8 mouse cellular contexts compared by ENCODE assay signal in genomic region chr7:44467811-44468411, GRCm38 (mm10). TPM values are rescaled to one million over a fixed set of nuclear protein-coding genes. Genes with fewer than 3 reads are reported as not detected.
A peak's percentile ranks its signal among the peaks of the same experiment; 100 is the strongest.
DNase-seq lines count a peak whose midpoint lies in the region; ATAC-seq lines count a peak whose summit lies in the region.

Josd2 (plus strand) TSS chr7:44467980.

- no peaks in the 10 kb centered on the region for H3K9me3 ChIP-seq in hindbrain, embryonic 15.5 days

- peak; percentile 95 for DNase-seq in T-cell, adult 2 months (ENCODE audit: low spot score)
- DNase-seq in cerebellum, postnatal 36 days = peak; percentile 93 to 94
- peak; percentile 96 to 98 for DNase-seq in frontal cortex, postnatal 36 days (ENCODE audit: low spot score in 2 of 2)
- peak; percentile 96 for DNase-seq in left cerebral cortex, adult 11 months (ENCODE audit: low spot score)
- DNase-seq in lung, postnatal 4 days = peak; percentile 94 to 97
- DNase-seq in retina, postnatal 7 days (ENCODE audit: low read depth, low spot score) = peak; percentile 92
- peak; percentile 78 for DNase-seq in urinary bladder, adult 2 months (ENCODE audit: low spot score)

- H3K4me1 ChIP-seq in hindbrain, embryonic 15.5 days (replicated peaks) = peaks cover 54% of the 10 kb centered on the region

- H3K4me3 ChIP-seq in hindbrain, embryonic 15.5 days = peak within 1 kb of the TSS; percentile 67

- under 1% methylated on average over 42 of the region's 42 CpGs for WGBS in hindbrain, embryonic 15.5 days

- H3K27me3 ChIP-seq in hindbrain, embryonic 15.5 days = no peaks in the 10 kb centered on the region

- peak within 1 kb of the TSS; percentile 97 for H3K27ac ChIP-seq in hindbrain, embryonic 15.5 days (replicated peaks)

- H3K36me3 ChIP-seq in hindbrain, embryonic 15.5 days = peaks cover 4% of the 10 kb centered on the region

- ATAC-seq in hindbrain, embryonic 15.5 days (ENCODE audit: low FRiP score, low read depth) = peak; percentile 94

- peak within 1 kb of the TSS; percentile 59 for H3K4me2 ChIP-seq in hindbrain, embryonic 15.5 days

- H3K9ac ChIP-seq in hindbrain, embryonic 15.5 days = peak within 1 kb of the TSS; percentile 72

RNA-seq across cellular contexts. Expression of gene Josd2, which starts in this region (rescaled TPM):
- 44.0 and 45.7 TPM in 2 replicates for polyA plus RNA-seq in hindbrain, embryonic 15.5 days (2015; fragmentation: Nextera tagmentation; extraction: Ambion mirVana)
- 85.0 and 110 TPM in 2 replicates for polyA plus RNA-seq in urinary bladder, adult 2 months (2012; rRNA removed)

Comparison
In these comparisons a context has a peak if more than half of its experiments do, and no peak if none do; other contexts are left out.
1. Peak in every context shown above with its lines: DNase-seq, ATAC-seq, H3K4me3 ChIP-seq and H3K27ac ChIP-seq.